Mouse (Mus musculus) embryo, embryonic 10.5 days (tissue): ENCODE data around the gene Atxn7.
A peak's percentile ranks its signal among the peaks of the same experiment; 100 is the strongest.
"Not testable (repeated sequence)": the region's sequence is repeated elsewhere in the genome, so short reads cannot be mapped to it uniquely, and the experiment has no call there.

Experiments used
- DNase-seq: peaks from one replicate; pipeline ENCODE4 v3.0.0-alpha.2; 2015; ENCODE audit warnings: low spot score

The Atxn7 gene

GRCm38 (mm10) chr14:13988397-13988796 is 27.2 kb downstream of the Atxn7 start:
- DNase-seq: no peak

- no peak for DNase-seq
Observed at GRCm38 (mm10) chr14:13990741-13991140, 29.5 kb downstream of the Atxn7 start.

DNA sequence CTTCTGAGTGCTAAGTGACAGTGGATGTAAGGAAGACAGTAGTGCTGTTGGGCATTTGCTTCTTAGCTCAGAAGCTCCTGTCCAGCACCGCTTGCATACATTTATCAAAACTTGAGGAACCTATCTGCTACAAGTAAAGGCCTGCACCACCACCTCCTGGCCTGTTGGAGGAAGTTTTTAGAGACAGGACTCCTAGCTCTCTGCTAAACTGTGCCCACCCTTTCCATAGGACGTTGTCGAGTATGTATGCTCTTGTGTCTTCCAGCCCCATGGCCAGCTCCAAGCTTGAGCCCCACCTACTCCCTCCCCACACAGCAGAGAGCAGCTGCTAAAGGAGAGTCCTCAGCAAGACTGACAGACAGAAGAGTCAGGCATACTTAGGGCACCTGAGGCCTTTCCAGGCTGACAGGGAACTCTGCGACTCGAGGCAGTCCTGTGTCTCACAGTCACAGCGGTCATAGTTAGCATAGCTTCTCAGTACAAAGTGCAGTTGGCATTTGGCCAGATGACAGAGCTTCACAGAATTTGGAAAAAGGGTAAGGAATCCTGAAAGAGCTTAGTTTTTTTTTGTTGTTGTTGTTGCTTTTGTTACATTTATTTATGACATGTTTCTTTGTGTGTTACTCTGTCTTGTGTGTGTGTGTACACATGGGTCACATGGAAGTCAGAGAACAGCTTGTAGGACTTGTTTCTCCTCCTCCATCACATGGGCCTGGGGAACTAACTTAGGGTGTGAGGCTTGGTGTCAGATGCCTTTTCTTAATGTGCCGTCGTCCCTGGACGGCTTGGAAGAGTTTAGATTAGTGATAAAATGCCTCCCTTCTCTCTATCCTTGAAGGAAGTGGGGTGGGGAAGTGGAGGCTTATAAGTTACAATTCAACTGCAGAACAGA is 34.2 kb downstream of the Atxn7 start:
- no peak for DNase-seq

DNA sequence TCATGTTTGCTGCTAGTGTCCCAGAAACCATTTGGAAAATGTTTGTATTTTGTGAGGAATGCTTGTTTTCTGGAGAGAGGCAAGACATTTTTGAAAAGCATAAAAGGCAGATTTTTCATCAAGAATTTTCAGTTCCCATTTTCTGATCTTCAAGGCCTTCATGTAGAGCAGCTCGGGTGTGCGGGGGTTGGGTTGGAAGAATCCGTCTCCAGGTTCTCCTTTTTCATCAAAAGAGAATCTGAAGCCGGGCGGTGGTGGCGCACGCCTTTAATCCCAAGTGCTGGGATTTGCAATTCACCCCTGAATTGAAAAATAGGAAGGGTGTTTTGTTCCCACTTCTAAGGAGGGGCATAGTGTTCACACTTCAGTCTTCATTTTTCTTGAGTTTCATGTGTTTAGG is 41.5 kb downstream of the Atxn7 start:
- DNase-seq: no peak

DNA sequence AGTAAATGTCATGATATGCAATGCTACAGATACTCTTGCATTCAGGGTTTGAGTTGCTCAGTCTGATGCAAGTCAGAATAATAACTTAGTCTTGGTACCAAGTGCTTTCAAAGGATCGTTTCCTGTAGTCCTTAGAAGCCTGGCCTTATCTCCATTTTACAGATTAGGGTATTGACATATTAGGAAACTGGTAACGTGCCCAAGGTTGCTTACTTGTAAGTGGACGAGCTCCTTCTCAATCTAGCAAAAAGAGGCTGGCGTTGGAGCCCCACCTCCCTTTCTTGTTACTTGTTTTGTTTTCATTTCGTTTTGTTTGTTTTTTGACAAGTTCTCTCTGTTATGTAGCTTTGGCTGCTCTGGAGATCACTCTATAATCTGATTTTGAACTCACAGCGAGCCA is 48.5 kb downstream of the Atxn7 start:
- DNase-seq: no peak

- DNase-seq: peak; percentile 83
Observed at GRCm38 (mm10) chr14:14012383-14013251, 51.4 kb downstream of the Atxn7 start.

DNA sequence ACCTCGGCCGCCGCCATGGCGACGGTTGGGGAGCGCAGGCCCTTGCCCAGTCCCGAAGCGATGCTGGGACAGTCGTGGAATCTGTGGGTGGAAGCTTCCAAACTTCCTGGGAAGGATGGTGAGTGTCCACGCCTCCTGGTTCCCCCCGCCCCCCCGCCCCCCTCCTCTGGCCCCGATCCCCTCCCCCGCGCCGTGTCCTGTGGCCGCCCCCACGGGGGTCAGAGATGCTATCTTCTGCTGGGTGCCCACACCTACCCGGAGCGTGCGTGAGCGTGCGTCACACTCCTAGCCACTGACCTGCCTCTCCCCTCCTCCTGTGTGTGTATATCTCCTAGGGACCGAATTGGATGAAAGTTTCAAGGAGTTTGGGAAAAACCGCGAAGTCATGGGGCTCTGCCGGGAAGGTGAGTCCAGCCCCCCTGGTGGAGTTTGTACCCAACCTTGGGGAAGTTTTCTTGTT is 52.0 kb downstream of the Atxn7 start:
- peak; percentile 60 for DNase-seq

GRCm38 (mm10) chr14:14014636-14015375 is 53.6 kb downstream of the Atxn7 start:
- DNase-seq: no peak

DNA sequence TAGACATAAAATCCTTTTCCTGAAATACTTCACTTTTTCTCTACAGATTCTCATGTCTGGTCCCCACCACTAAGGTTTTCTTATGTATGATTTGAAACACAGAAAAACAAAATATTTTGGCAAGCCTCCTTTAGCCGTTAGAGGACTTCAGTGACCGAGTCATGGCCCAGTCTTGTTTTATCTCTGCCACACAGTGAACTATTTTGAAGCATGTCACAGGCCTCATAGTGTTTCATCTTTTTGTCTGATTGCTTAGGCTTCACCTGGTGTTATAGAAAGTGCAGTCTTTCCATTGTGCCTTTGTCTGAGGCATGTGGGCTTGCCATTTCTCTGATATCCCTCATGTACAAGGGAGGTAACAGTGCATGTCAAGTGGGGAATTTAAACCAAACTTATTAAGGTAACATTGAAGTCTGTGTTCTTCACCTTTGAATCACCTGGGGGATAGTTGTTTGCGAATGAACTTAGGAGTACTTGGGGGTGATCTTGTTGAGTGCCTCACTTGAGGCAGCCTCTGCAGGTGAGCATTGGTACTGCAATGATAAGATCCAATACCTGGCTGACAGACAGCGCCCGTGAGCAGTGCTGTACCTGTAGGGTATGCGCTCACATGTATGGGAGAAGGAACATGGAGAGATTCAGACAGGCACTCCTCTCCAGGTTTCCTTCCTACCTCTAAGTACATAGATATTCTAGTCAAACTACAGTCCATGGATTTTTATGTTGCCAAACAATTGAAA is 58.1 kb downstream of the Atxn7 start:
- peak; percentile 14 for DNase-seq

- no peak for DNase-seq
Observed at GRCm38 (mm10) chr14:14021244-14021643, 60.0 kb downstream of the Atxn7 start.

DNA sequence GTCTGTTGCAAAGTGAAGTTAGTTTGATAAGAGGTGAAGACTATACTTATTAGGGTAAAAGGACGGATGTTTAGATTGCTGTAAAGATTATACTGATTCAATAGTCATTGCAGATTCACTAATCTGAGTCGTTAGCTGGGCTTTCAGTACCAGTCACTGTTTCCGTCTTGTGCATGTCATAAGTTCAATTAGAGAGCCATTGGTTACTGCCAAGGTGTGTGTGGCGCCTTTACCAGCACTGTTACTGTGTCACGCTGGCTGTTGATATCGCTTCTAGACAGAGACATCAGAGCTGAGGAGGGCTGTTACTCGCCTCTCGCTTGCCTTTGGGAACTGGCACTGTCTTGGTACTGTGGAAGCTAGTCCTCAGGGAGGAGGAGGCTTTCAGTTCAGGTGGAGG is 64.6 kb downstream of the Atxn7 start:
- no peak for DNase-seq

DNA sequence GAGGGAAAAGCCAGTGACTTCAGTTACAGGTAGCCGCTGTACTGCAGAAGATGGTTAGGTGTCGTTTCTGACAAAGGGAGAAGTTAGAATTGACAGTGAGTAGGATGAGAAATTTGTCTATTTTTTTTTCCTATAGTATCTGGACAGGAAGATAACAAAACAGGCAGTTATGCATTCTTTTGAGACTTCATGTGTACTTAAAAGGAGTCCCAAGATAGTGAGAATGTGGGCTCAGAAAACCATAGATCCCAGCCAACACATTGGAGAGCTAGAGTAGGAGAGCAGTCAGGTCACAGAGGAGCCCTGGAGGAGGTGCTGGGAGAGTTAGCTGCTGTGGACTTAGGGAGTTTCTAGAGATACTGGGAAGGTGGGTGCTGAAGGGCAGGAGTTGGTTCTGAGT is 69.4 kb downstream of the Atxn7 start:
- no peak for DNase-seq

GRCm38 (mm10) chr14:14032842-14033241 is 71.6 kb downstream of the Atxn7 start:
- DNase-seq: no peak

- no peak for DNase-seq
Observed at GRCm38 (mm10) chr14:14036352-14036751, 75.1 kb downstream of the Atxn7 start.

DNA sequence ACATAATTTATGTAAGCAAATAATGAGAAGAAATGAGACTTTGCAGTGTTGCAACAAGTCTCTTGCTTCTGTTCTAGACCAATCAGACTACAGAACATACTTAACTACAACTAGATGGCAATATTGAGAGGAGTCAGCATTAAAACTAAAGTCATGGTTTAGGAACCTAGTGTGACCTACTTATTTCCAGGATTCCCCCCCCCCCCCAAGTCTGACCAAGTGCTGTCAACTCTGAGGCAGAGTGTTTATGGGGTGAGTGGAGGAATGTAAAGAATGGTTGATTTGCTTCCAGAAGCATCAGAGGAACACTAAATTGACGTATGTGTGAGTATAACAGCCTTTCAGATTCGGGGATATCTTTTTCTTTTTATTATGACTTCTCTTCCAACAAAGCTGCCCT is 77.0 kb downstream of the Atxn7 start:
- DNase-seq: no peak

DNA sequence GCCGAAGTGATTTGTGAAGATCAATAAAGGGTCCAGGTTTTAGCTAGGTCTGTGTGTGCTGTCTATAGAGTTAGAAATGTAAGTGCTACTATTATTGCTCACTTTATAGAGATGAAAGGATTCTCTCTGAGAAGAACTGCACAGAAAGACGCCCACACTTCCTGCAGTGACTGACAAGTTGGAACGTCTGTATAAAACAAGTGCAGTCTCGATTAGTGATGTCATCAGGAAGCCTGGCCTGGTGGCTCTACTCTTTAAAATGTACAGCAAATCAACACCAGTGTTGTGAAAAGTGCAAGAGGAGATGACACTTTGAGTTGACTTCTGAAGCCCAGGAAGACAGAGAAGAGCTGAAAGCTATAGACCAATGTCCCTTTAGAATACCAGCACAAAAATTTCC is 81.1 kb downstream of the Atxn7 start:
- DNase-seq: no peak

GRCm38 (mm10) chr14:14054386-14054785 is 93.1 kb downstream of the Atxn7 start:
- peak; percentile 58 for DNase-seq

DNA sequence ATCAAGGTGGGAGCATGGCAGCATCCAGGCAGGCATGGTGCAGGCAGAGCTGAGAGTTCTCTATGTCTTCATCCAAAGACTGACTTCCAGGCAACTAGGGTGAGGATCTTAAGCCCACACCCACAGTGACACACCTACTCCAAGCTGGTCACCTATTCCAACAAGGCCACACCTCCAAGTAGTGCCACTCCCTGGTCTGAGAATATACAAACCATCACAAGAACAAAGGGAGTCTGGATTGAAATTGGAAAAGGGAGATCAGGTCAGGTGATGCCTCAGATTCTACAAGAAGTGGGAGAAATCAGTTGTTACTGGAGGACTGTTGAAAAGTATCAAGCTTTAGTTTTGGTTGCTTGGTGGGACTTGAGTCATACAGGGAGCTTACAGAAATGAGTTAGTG is 98.4 kb downstream of the Atxn7 start:
- not testable (repeated sequence) for DNase-seq

DNA sequence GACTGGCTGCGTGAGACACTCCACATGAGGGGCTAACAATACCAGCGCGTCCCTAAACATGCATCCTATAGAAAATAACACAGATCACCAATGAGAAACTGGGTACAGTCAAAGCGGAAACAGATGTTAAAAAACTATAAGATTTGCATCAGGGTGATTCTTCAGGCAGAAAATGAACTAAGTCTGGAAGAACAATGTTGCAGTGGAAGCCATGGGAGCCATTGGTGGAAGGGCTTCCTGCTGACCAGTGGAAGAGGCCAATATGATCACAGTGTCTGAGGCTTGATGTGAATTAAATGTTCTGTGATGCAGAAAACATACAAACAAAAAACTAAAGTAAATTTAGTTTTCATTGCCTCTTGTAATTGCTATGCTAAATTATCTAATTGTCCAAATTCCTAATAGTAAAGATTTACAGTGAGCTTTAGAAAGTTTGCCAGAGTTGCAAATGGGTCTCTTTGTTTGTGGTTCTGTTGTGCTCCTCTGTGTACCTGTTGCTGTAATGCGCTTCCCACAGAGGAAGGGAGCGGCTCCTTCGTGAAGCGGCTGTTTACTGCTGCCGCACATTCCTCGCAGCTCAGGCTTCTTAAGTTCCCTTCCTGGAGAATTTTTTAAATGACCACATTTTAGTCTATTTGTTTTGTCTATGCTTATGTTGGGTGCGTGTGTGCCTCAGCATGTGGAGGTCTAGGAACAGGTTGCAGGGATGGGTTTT is 101.4 kb downstream of the Atxn7 start:
- no peak for DNase-seq

DNA sequence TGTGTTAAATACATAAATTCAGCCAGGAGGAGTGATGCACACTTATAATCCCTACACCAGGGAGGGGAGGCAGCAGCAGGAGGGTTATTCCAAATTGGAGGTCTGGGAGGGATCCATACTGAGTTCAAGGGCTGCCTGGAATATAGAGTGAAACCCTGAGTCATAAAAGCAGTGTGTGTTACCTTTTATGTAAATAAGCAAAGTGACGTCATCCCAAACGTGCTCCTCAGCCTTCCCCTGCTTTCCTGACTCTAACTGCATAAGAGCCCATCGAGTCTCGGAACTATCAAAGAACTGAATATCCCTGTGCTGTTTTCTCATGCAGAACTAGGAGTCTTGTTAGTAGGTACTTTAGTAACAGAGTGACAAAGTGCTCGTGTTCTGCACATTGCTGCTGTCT is 102.1 kb downstream of the Atxn7 start:
- DNase-seq: no peak
